Mouse (Mus musculus) MEL (cell line): Measurements from ENCODE around the gene Tmem274. TPM values are rescaled to one million over a fixed set of nuclear protein-coding genes. Genes with fewer than 3 reads are reported as not detected.

Source experiments
- DNase-seq: peaks from one replicate; pipeline ENCODE4 v3.0.0; 2011; ENCODE audit warnings: low read depth, low spot score
- H3K27ac ChIP-seq: 2 replicates; pipeline ENCODE4 v1.5.1; 2012; ENCODE audit warnings: low read depth, mild to moderate bottlenecking, control low read depth, low read length, moderate library complexity; ENCODE audit not compliant: control insufficient read depth
- H3K27me3 ChIP-seq, 2 experiments: fragments of 150-350 bp in 1 of 2; sonication (generic) in 1 of 2; 2 replicates each; pipeline ENCODE4 v1.6.1; 2012; ENCODE audit warnings: low read length in 2 of 2, mild to moderate bottlenecking in 2 of 2, improper control_type of control experiment in 1 of 2, moderate library complexity in 1 of 2; ENCODE audit not compliant: insufficient read depth in 2 of 2, control insufficient read depth in 1 of 2
- H3K36me3 ChIP-seq, 2 experiments: 2 replicates each; pipeline ENCODE4 v1.6.1; 2012 to 2014; ENCODE audit warnings: low read length in 2 of 2, improper control_type of control experiment in 1 of 2, inconsistent platforms in 1 of 2, mild to moderate bottlenecking in 1 of 2; ENCODE audit not compliant: insufficient read depth in 2 of 2, control insufficient read depth in 1 of 2
- H3K4me1 ChIP-seq, 2 experiments: fragments of 150-350 bp in 1 of 2; sonication (generic) in 1 of 2; 2 replicates each; pipeline ENCODE4 v1.6.1; 2012; ENCODE audit warnings: low read length in 2 of 2, improper control_type of control experiment in 1 of 2, mild to moderate bottlenecking in 1 of 2; ENCODE audit not compliant: insufficient read depth in 2 of 2, control insufficient read depth in 1 of 2
- H3K4me3 ChIP-seq, 2 experiments: fragments of 150-350 bp in 1 of 2; sonication (generic) in 1 of 2; 2 replicates each; pipeline ENCODE4 v1.5.1; 2012; ENCODE audit warnings: low read depth in 2 of 2, low read length in 2 of 2, mild to moderate bottlenecking in 2 of 2, moderate library complexity in 2 of 2, control low read depth in 1 of 2, improper control_type of control experiment in 1 of 2; ENCODE audit not compliant: control insufficient read depth in 1 of 2, insufficient read depth in 1 of 2
- H3K79me2 ChIP-seq: 2 replicates; pipeline ENCODE4 v1.6.1; 2012; ENCODE audit warnings: mild to moderate bottlenecking, low read length, moderate library complexity; ENCODE audit not compliant: control insufficient read depth, poor library complexity, insufficient read depth
- H3K9ac ChIP-seq: 2 replicates; pipeline ENCODE4 v1.6.1; 2012; ENCODE audit warnings: low read depth, mild to moderate bottlenecking, control low read depth, low read length, moderate library complexity; ENCODE audit not compliant: control insufficient read depth, poor library complexity, severe bottlenecking
- H3K9me3 ChIP-seq: fragments of 150-350 bp; sonication (generic); replicated peaks from 2 replicates; pipeline ENCODE4 v1.6.1; 2012; ENCODE audit warnings: mild to moderate bottlenecking, low read length, improper control_type of control experiment, moderate library complexity; ENCODE audit not compliant: insufficient read depth
- BHLHE40 ChIP-seq: IDR thresholded peaks from 2 replicates; pipeline ENCODE4 v1.6.1; 2012; ENCODE audit warnings: low read depth, mild to moderate bottlenecking, inconsistent platforms, low read length, improper control_type of control experiment, borderline replicate concordance
- CHD1 ChIP-seq: IDR thresholded peaks from 2 replicates; pipeline ENCODE4 v1.6.1; 2012; ENCODE audit warnings: low read depth, mild to moderate bottlenecking, inconsistent platforms, low read length, improper control_type of control experiment
- CHD2 ChIP-seq: IDR thresholded peaks from 2 replicates; pipeline ENCODE4 v1.6.1; 2011; ENCODE audit warnings: low read length, improper control_type of control experiment
- CTCF ChIP-seq, 3 experiments: IDR thresholded peaks in 2 of 3; conservative IDR thresholded peaks in 1 of 3; 2 replicates each; pipeline ENCODE4 v1.5.1; 2011 to 2012; ENCODE audit warnings: low read length in 3 of 3, low read depth in 2 of 3, mild to moderate bottlenecking in 2 of 3, improper control_type of control experiment in 1 of 3, inconsistent platforms in 1 of 3, mixed read lengths in 1 of 3, moderate library complexity in 1 of 3; ENCODE audit not compliant: control insufficient read depth in 1 of 3, insufficient read depth in 1 of 3, poor library complexity in 1 of 3, severe bottlenecking in 1 of 3
- E2F4 ChIP-seq: IDR thresholded peaks from 2 replicates; pipeline ENCODE4 v1.6.1; 2011; ENCODE audit warnings: low read depth, low read length, improper control_type of control experiment, borderline replicate concordance
- ELF1 ChIP-seq: IDR thresholded peaks from 2 replicates; pipeline ENCODE4 v1.6.1; 2014; ENCODE audit warnings: low read depth, mild to moderate bottlenecking, inconsistent platforms, low read length, improper control_type of control experiment, moderate library complexity
- EP300 ChIP-seq, 2 experiments: IDR thresholded peaks; 2 replicates each; pipeline ENCODE4 v1.6.1; 2011; ENCODE audit warnings: improper control_type of control experiment in 2 of 2, low read length in 2 of 2, low read depth in 1 of 2, mild to moderate bottlenecking in 1 of 2
- GABPA ChIP-seq: IDR thresholded peaks from 2 replicates; pipeline ENCODE4 v1.6.1; 2012; ENCODE audit warnings: low read depth, mild to moderate bottlenecking, inconsistent platforms, low read length, improper control_type of control experiment, moderate library complexity
- HCFC1 ChIP-seq: IDR thresholded peaks from 2 replicates; pipeline ENCODE4 v1.6.1; 2012; ENCODE audit warnings: low read depth, mild to moderate bottlenecking, inconsistent platforms, low read length, improper control_type of control experiment, moderate library complexity
- JUND ChIP-seq: IDR thresholded peaks from 2 replicates; pipeline ENCODE4 v1.6.1; 2011; ENCODE audit warnings: low read depth, mild to moderate bottlenecking, improper control_type of control experiment, low read length
- KAT2A ChIP-seq: conservative IDR thresholded peaks from 2 replicates; pipeline ENCODE4 v1.6.1; 2012; ENCODE audit warnings: low read depth, low read length, improper control_type of control experiment, inconsistent platforms
- MAFK ChIP-seq: IDR thresholded peaks from 2 replicates; pipeline ENCODE4 v1.6.1; 2011; ENCODE audit warnings: low read depth, mild to moderate bottlenecking, low read length, improper control_type of control experiment, borderline replicate concordance
- MAX ChIP-seq: IDR thresholded peaks from 2 replicates; pipeline ENCODE4 v1.6.1; 2011; ENCODE audit warnings: low read length, improper control_type of control experiment
- MAZ ChIP-seq: IDR thresholded peaks from 2 replicates; pipeline ENCODE4 v1.6.1; 2012; ENCODE audit warnings: low read depth, mild to moderate bottlenecking, inconsistent platforms, low read length, improper control_type of control experiment
- MEF2A ChIP-seq: IDR thresholded peaks from 2 replicates; pipeline ENCODE4 v1.6.1; 2014; ENCODE audit warnings: low read depth, mild to moderate bottlenecking, inconsistent platforms, low read length, improper control_type of control experiment; ENCODE audit not compliant: poor library complexity, insufficient replicate concordance, severe bottlenecking; ENCODE audit errors: extremely low read depth
- MXI1 ChIP-seq: IDR thresholded peaks from 2 replicates; pipeline ENCODE4 v1.6.1; 2011; ENCODE audit warnings: mild to moderate bottlenecking, low read depth, low read length, improper control_type of control experiment
- MYB ChIP-seq: IDR thresholded peaks from 2 replicates; pipeline ENCODE4 v1.6.1; 2011; ENCODE audit warnings: mild to moderate bottlenecking, low read depth, low read length, improper control_type of control experiment
- MYC ChIP-seq: IDR thresholded peaks from 2 replicates; pipeline ENCODE4 v1.6.1; 2011; ENCODE audit warnings: low read depth, mild to moderate bottlenecking, low read length, improper control_type of control experiment, moderate library complexity
- POLR2A ChIP-seq, 2 experiments: IDR thresholded peaks; 2 replicates each; pipeline ENCODE4 v1.6.1; 2011 to 2012; ENCODE audit warnings: low read length in 2 of 2, mild to moderate bottlenecking in 2 of 2, control low read depth in 1 of 2, improper control_type of control experiment in 1 of 2, low read depth in 1 of 2, moderate library complexity in 1 of 2; ENCODE audit not compliant: control insufficient read depth in 1 of 2, insufficient read depth in 1 of 2, poor library complexity in 1 of 2
- POLR2AphosphoS2 ChIP-seq: IDR thresholded peaks from 2 replicates; pipeline ENCODE4 v1.6.1; 2011; ENCODE audit warnings: low read length, improper control_type of control experiment
- POLR2AphosphoS5 ChIP-seq: IDR thresholded peaks from 2 replicates; pipeline ENCODE4 v1.6.1; 2012; ENCODE audit warnings: low read depth, borderline replicate concordance, mild to moderate bottlenecking, inconsistent platforms, low read length, moderate library complexity, mixed read lengths
- RCOR1 ChIP-seq: IDR thresholded peaks from 2 replicates; pipeline ENCODE4 v1.6.1; 2012; ENCODE audit warnings: low read depth, mild to moderate bottlenecking, inconsistent platforms, low read length, improper control_type of control experiment
- SIN3A ChIP-seq: IDR thresholded peaks from 2 replicates; pipeline ENCODE4 v1.6.1; 2012; ENCODE audit warnings: low read length, improper control_type of control experiment, inconsistent platforms
- SMC3 ChIP-seq: IDR thresholded peaks from 2 replicates; pipeline ENCODE4 v1.6.1; 2011; ENCODE audit warnings: low read depth, low read length, improper control_type of control experiment
- TAL1 ChIP-seq: IDR thresholded peaks from 2 replicates; pipeline ENCODE4 v1.6.1; 2012; ENCODE audit warnings: mild to moderate bottlenecking, inconsistent platforms, low read length, moderate library complexity, mixed read lengths
- TBP ChIP-seq: IDR thresholded peaks from 2 replicates; pipeline ENCODE4 v1.8.0; 2011; ENCODE audit warnings: low read depth, low read length, improper control_type of control experiment
- UBTF ChIP-seq: IDR thresholded peaks from 2 replicates; pipeline ENCODE4 v1.6.1; 2012; ENCODE audit warnings: low read depth, mild to moderate bottlenecking, inconsistent platforms, low read length, improper control_type of control experiment, moderate library complexity, borderline replicate concordance; ENCODE audit not compliant: insufficient read depth
- USF1 ChIP-seq: IDR thresholded peaks from 2 replicates; pipeline ENCODE4 v1.6.1; 2014; ENCODE audit warnings: low read depth, mild to moderate bottlenecking, inconsistent platforms, low read length, improper control_type of control experiment, moderate library complexity
- ZMIZ1 ChIP-seq: IDR thresholded peaks from 2 replicates; pipeline ENCODE4 v1.6.1; 2012; ENCODE audit warnings: low read depth, mild to moderate bottlenecking, inconsistent platforms, low read length, improper control_type of control experiment, moderate library complexity
- ZNF384 ChIP-seq: IDR thresholded peaks from 2 replicates; pipeline ENCODE4 v1.6.1; 2012; ENCODE audit warnings: low read depth, mild to moderate bottlenecking, inconsistent platforms, low read length, improper control_type of control experiment
- polyA plus RNA-seq, 2 experiments: library from polyadenylated mRNA; stranded (reverse) in 1 of 2; unstranded in 1 of 2; fragments of >175 nt in 1 of 2; fragments of >200 nt in 1 of 2; gene quantifications; 2 replicates each; pipeline versions ENCODE4 v1.2.1 to v1.2.4; 2012; ENCODE audit warnings: low replicate concordance in 2 of 2, low read depth in 1 of 2; ENCODE audit not compliant: insufficient read length in 2 of 2, insufficient read depth in 1 of 2, missing spikeins in 1 of 2
- total RNA-seq: library from RNA; depleted of rRNA; stranded (reverse); fragments of 300-350 nt; gene quantifications from 2 replicates; pipeline ENCODE4 v1.2.3, GENCODE M21; 2012

Tmem274 gene
- total and polyA plus RNA-seq, 3 experiments = not detected

GRCm38 (mm10) chr4:149484566-149484965 is 7.4 kb downstream of the Tmem274 start:
- Histone ChIP-seq H3K27ac (peak overlapping the region; percentile 65), H3K79me2 (peaks cover 18% of the 10 kb centered on the region), H3K4me3 (peak overlapping the region; percentile 91 to 94), H3K4me1 (peaks cover 4% of the 10 kb centered on the region in 2 experiments; a peak in 2 of 4 replicates), H3K36me3 (peaks cover 4 to 9% of the 10 kb centered on the region in 2 experiments), H3K9ac (peak overlapping the region; percentile 79), H3K27me3 (no peaks in the 10 kb centered on the region), H3K9me3 (no peaks in the 10 kb centered on the region)
- no peak for TF ChIP-seq SMC3
- DNase-seq = no peak

- Histone ChIP-seq H3K9me3 (no peaks in the 10 kb centered on the region), H3K27ac (peak within 1 kb of the TSS; percentile 65), H3K27me3 (no peaks in the 10 kb centered on the region), H3K36me3 (peaks cover 4 to 10% of the 10 kb centered on the region in 2 experiments), H3K79me2 (peaks cover 18% of the 10 kb centered on the region), H3K4me3 (peak within 1 kb of the TSS; percentile 91 to 94), H3K4me1 (peaks cover 4% of the 10 kb centered on the region in 2 experiments; a peak in 2 of 4 replicates), H3K9ac (peak within 1 kb of the TSS; percentile 88)
- DNase-seq = peak; percentile 97
- TF ChIP-seq RCOR1 (0 out of 2 replicates have a peak, but pooled peaks have one; percentile 37), SMC3 (no peak), UBTF (0 out of 2 replicates have a peak, but pooled peaks have one; percentile 70), TBP (peak; percentile 81), CHD2 (peak; percentile 10; the same call in 1 of the 2 replicates), E2F4 (no peak), POLR2A (IDR thresholded peaks at IDR 0.05; ENCODE audit: control insufficient read depth in 1 of 2, insufficient read depth in 1 of 2, low read depth in 1 of 2, low read length in 2 of 2, poor library complexity in 1 of 2) (peak; percentile 53 to 88), ZMIZ1 (peak; percentile 77), GABPA (no peak), TAL1 (no peak), EP300 (IDR thresholded peaks at IDR 0.05; ENCODE audit: low read depth in 1 of 2, low read length in 2 of 2) (no peak), SIN3A (peak; percentile 94), MXI1 (peak; percentile 90), USF1 (0 out of 2 replicates have a peak, but pooled peaks have one; percentile 31), MYB (no peak), CTCF (IDR thresholded peaks at IDR 0.05 in 2 of 3, conservative IDR thresholded peaks at IDR 0.05 in 1 of 3; ENCODE audit: control insufficient read depth in 1 of 3, insufficient read depth in 1 of 3, low read depth in 2 of 3, low read length in 3 of 3, poor library complexity in 1 of 3, severe bottlenecking in 1 of 3) (peak in 1 of 3 experiments; percentile 0; a peak in 1 of 6 replicates), MAFK (no peak), POLR2AphosphoS2 (peak; percentile 78; the same call in 1 of the 2 replicates), JUND (no peak), BHLHE40 (no peak), MYC (peak; percentile 88), KAT2A (peak; percentile 74; the same call in 1 of the 2 replicates), HCFC1 (peak; percentile 93), MEF2A (no peak), MAX (peak; percentile 83), ZNF384 (no peak), CHD1 (no peak; the same call in 1 of the 2 replicates), ELF1 (peak; percentile 83), MAZ (peak; percentile 92), POLR2AphosphoS5 (no peak)
Observed at GRCm38 (mm10) chr4:149485053-149485824, 8.1 kb downstream of the Tmem274 start, which contains the start of the genes Nmnat1 and Lzic. Gene Nmnat1 (minus strand): TSS chr4:149485202. Gene Lzic (plus strand): TSS chr4:149485229.
